Mouse (Mus musculus): ENCODE results near the gene Pomgnt2. TPM values are rescaled to one million over a fixed set of nuclear protein-coding genes. Genes with fewer than 3 reads are reported as not detected.

Pomgnt2 gene
- polyA plus RNA-seq, 1 experiment = 4.0 TPM

DNA sequence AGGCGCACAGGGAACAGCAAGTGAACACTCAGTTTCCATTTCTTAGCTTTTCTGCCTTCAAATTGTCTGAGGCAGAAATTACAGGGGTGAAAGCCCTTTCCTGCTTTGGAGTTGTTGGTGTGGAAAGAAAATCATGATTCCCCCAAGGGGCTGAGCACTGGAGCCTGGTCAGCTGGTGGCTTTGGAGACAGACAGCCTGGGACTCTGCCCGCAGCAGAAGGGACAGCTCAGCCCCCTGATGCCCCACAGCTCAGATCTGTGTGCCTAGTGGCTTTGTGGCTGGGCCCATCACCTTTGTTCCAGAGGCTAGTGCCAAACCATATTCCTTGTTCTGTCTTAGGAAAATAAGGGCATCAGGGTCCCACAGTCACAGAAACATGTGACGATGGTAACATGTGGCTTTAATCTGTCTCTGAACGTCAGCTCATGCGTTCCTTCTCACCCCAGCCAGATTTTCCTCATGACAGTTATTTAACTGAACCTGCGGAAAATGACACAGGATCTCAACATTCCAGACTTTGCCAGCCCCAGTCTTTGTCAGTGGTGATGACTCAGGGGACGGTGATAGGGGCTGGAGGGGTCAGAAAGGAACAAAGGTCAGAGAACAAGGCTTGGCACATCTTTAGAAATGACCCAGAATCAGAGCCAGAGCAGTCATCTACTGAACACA lies 36.8 kb downstream of the Pomgnt2 start:
- H3K4me3 ChIP-seq (ENCODE audit: insufficient read depth, low read depth, low read length) = no peak overlapping the region
- peak overlapping the region; percentile 23 for H3K27ac ChIP-seq (replicated peaks; ENCODE audit: low read depth, low read length)
- no peaks in the 10 kb centered on the region for H3K4me1 ChIP-seq (ENCODE audit: control insufficient read depth, insufficient read depth, insufficient read length, low read length)

DNA sequence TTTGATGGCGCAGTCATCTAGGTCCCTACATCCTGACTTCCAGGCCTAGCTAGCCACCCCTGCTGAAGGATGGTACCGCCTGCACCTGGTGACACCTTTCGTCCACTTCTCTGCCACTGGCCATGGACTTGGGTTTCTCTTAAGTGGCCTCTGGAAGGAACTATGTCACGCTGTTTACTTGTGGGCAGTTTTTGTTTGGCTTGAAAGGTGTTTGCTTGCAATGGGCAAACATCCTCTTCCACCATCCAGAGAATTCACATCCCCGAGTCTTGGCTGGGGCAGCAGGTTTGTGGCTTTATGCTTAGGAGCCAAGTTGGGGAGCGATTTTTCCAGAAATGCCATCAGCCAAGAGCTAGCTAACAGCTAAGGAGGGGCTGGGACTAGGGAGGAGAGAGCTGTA lies 44.3 kb downstream of the Pomgnt2 start:
- H3K4me1 ChIP-seq (ENCODE audit: control insufficient read depth, insufficient read depth, insufficient read length, low read length) = peaks cover 3% of the 10 kb centered on the region; the same call in 1 of the 2 replicates
- H3K27ac ChIP-seq (replicated peaks; ENCODE audit: low read depth, low read length) = no peak overlapping the region
- H3K4me3 ChIP-seq (ENCODE audit: insufficient read depth, low read depth, low read length) = no peak overlapping the region

DNA sequence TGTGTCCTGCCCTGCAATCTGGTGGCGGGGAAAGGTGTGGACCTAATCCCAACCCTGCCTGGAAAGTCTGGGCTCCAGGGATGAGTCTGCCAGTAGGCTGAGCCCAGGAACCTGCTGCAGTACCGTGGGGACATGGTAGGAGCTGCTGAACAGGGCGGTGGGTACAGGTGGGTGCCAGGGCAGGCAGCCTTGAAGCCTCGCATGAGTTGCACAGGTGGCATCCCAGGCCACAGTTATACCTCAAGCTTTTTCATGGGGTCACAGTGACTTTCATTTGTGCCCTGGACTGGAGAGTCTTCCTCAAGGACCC lies 45.8 kb downstream of the Pomgnt2 start:
- Histone ChIP-seq H3K4me3 (ENCODE audit: insufficient read depth, low read depth, low read length) (0 out of 2 replicates have a peak overlapping the region, but pooled peaks have one; percentile 2), H3K27ac (replicated peaks; ENCODE audit: low read depth, low read length) (no peak overlapping the region), H3K4me1 (ENCODE audit: control insufficient read depth, insufficient read depth, insufficient read length, low read length) (peaks cover 3% of the 10 kb centered on the region; the same call in 1 of the 2 replicates)

DNA sequence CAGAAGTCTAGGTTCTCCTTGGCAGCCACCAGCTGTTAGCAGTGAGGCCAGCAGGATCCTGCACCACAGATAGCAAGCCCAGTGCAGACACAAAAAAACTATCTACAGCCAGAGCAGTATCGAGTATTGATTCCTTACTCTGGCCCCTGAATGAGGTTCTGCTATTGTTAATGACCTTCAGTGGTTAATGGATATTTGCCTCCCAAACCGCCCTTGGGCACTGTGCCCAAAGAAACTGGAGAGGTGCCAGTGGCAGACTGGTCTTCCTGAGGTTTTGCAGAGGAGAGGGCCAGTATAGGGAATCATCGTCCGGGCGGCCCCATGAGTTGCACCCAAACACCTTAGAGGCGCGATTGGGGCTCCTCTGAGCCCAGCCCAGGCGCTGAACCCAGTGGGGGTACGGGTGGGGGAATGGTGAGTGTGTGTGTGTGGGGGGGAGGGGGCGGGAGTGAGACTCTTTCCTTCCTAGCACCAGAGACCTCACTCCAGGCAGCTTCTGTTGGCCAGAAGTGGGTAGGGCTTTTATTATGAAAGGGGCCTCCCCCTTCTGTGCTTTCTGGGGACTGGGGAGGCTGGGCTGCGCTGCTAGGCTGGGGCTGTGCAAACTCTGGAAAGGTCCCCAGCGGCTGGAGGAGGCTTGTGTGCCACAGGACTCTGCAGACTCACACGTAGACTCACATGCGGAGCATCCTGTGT lies 46.3 kb downstream of the Pomgnt2 start, which contains the start of gene Fam198a:
Gene Fam198a, plus strand, starts transcription at position 571 of the 696 bp plus-strand sequence.
- 0 out of 2 replicates have a peak within 1 kb of the TSS, but pooled peaks have one; percentile 2 for H3K4me3 ChIP-seq (ENCODE audit: insufficient read depth, low read depth, low read length)
- H3K4me1 ChIP-seq (ENCODE audit: control insufficient read depth, insufficient read depth, insufficient read length, low read length) = peaks cover 3% of the 10 kb centered on the region; the same call in 1 of the 2 replicates
- no peak within 1 kb of the TSS for H3K27ac ChIP-seq (replicated peaks; ENCODE audit: low read depth, low read length)

DNA sequence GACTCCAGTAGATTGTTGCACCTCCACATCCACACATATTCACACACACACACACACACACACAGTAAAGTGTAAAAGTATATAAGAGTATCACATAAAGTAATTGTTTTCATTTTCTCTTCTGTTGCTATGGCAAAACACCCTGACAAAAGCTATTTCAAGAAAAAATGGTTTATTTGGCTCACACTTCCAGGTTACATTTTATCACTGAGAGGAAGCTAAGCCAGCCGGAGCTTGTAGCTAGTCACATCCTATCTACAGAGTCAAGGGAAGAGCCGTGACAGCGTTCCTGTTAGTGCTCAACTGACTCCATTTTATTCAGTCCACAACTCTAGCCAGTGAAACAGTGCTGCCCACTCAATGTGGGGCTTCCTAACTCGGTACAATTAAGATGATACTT lies 48.5 kb downstream of the Pomgnt2 start:
- H3K27ac ChIP-seq (replicated peaks; ENCODE audit: low read depth, low read length) = no peak overlapping the region
- peaks cover 3% of the 10 kb centered on the region; the same call in 1 of the 2 replicates for H3K4me1 ChIP-seq (ENCODE audit: control insufficient read depth, insufficient read depth, insufficient read length, low read length)
- no peak overlapping the region for H3K4me3 ChIP-seq (ENCODE audit: insufficient read depth, low read depth, low read length)

DNA sequence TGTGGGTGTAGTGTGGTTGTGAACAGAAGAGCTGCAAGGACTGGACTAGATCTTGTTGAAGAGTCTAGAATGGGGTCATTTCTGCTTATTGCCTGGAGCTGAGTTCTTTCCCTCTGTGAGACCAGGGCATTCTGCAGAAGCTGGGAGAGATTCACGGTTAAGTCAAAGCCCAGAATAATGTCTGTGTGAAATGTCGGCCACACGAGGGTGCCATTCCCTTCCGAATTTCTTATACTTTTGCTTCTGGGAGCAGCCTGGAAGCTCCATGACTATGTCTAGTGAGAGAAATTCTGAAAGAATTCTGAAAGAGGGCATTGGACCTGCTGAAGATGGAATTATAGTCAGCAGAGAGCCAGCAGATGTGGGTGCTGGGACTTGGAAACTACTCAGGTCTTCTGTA lies 49.1 kb downstream of the Pomgnt2 start:
- H3K4me1 ChIP-seq (ENCODE audit: control insufficient read depth, insufficient read depth, insufficient read length, low read length) = peaks cover 3% of the 10 kb centered on the region; the same call in 1 of the 2 replicates
- H3K27ac ChIP-seq (replicated peaks; ENCODE audit: low read depth, low read length) = no peak overlapping the region
- H3K4me3 ChIP-seq (ENCODE audit: insufficient read depth, low read depth, low read length) = no peak overlapping the region

DNA sequence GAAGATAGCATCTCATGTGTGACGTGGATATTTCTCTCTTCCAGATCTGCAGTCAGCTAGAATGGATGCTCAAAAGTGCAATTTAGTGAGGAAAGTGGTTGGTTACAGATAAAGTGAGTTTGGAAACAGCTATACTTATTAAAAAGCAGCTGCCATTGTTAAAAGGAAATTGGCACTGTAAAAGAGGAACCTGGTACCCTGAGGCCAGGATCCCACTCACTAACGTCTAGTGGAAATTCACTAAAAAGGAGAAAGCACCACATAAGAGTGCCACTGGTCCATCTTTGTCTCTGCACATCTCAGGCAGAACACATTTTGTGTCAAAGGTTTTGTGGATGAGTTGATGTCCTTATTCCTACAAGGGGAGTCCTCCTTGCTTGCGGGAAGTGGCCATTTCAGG lies 53.3 kb downstream of the Pomgnt2 start:
- no peak overlapping the region for H3K4me3 ChIP-seq (ENCODE audit: insufficient read depth, low read depth, low read length)
- H3K4me1 ChIP-seq (ENCODE audit: control insufficient read depth, insufficient read depth, insufficient read length, low read length) = no peaks in the 10 kb centered on the region

DNA sequence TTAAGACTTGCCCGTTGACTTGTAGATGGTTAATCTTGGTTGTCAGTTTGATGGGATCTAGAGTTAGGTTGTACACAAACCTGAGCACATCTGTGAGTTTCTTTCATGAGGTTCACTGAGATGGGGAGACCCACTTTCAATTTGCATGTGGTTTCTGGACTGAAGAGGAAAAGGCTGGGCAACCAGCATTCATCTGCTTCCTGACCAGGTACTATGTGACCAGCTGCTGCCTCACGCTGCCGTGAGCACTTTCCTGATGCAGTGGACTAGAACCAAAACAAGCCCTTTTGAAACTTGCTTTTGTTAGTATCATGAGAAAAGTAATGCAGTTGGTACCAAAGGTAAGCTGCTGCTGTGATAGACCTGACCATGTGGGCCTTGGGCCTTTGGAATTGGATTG lies 53.9 kb downstream of the Pomgnt2 start:
- Histone ChIP-seq H3K27ac (replicated peaks; ENCODE audit: low read depth, low read length) (no peak overlapping the region), H3K4me1 (ENCODE audit: control insufficient read depth, insufficient read depth, insufficient read length, low read length) (no peaks in the 10 kb centered on the region), H3K4me3 (ENCODE audit: insufficient read depth, low read depth, low read length) (no peak overlapping the region)

More for the DNA sequence above, 53.3 kb downstream of the Pomgnt2 start:
- H3K27ac ChIP-seq (replicated peaks; ENCODE audit: low read depth, low read length) = no peak overlapping the region

DNA sequence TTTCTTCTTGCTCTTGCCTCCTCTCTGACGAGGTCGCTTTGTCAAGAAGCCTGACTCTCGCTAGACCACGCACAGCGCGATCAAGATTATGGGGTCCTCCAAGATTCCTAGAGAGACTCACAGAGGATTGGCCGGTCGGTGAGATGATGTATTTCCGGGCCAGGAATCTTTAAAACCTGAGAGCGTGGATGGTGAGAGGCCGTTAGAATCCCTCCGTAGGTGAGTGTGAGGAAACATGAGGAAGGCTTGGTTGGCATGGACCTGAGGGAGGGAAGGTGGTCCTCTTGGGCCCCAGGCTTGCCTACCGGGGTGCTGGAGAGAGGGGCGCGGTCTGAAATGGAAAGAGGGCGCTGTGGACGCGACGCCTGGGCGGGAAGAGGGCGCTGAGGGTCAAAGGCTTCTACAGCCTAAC lies 59.0 kb downstream of the Pomgnt2 start:
- no peak overlapping the region for H3K27ac ChIP-seq (replicated peaks; ENCODE audit: low read depth, low read length)
- no peaks in the 10 kb centered on the region for H3K4me1 ChIP-seq (ENCODE audit: control insufficient read depth, insufficient read depth, insufficient read length, low read length)
- H3K4me3 ChIP-seq (ENCODE audit: insufficient read depth, low read depth, low read length) = peak overlapping the region; percentile 53

DNA sequence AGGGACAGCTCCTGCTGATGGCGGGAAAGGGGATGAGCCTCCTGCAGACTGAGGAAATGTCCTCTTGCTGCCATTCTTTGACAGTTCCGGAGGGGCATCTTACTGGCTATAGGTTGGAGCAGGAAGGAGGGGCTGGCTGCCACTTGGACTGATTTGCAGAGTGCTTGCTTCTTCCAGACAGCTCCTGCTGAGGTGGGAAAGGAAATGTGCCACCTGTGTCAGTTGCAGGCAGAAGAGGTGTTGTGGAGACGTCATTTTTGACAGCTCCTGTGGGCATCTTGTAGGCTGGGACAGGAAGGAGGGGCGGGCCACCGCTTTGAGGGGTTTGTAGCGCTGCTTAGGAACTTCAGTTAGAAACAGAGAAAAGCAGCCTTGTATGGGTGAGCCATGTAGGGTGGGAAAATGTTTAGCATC lies 59.5 kb downstream of the Pomgnt2 start:
- no peak overlapping the region for H3K4me3 ChIP-seq (ENCODE audit: insufficient read depth, low read depth, low read length)
- no peak overlapping the region for H3K27ac ChIP-seq (replicated peaks; ENCODE audit: low read depth, low read length)
- no peaks in the 10 kb centered on the region for H3K4me1 ChIP-seq (ENCODE audit: control insufficient read depth, insufficient read depth, insufficient read length, low read length)

DNA sequence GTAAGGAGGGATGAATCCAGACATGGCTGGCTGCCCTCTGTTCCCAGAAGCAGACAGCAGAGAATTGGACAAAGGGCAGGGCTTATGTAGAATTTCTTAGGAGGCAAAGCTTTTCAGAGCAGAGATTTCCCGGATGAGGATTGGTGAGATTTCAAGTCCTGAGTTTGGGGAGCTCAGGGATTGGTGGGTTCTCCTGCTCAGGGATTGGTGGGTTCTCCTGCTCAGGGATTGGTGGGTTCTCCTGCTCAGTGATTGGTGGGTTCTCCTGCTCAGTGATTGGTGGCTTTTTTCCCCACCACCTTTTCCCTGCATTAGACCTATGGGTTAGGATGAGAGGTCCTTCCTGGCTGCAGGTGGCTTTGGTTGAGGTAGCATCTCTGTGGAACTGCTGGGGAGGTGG lies 60.0 kb downstream of the Pomgnt2 start:
- no peak overlapping the region for H3K4me3 ChIP-seq (ENCODE audit: insufficient read depth, low read depth, low read length)

DNA sequence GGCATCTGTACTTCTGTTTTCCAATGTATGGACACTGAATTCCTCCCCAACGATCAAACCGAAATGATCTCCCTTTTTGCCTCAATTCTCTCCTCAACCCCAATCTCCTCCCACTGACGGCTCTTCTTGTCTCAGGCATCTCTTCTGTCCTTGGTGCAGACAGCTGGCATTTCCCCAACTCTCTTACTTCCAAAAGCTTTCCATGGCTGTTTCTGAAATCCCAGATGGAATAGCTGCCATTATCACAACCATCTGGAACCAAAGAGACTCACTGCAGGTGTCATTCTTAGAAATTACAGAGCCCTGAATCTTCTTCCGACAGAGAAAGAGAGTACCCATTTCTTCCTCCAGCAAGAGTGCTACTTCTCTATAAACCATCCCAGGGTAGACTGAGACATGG lies 62.1 kb downstream of the Pomgnt2 start:
- Histone ChIP-seq H3K4me3 (ENCODE audit: insufficient read depth, low read depth, low read length) (no peak overlapping the region), H3K4me1 (ENCODE audit: control insufficient read depth, insufficient read depth, insufficient read length, low read length) (no peaks in the 10 kb centered on the region), H3K27ac (replicated peaks; ENCODE audit: low read depth, low read length) (no peak overlapping the region)

More for the DNA sequence above, 60.0 kb downstream of the Pomgnt2 start:
- Histone ChIP-seq H3K4me1 (ENCODE audit: control insufficient read depth, insufficient read depth, insufficient read length, low read length) (no peaks in the 10 kb centered on the region), H3K27ac (replicated peaks; ENCODE audit: low read depth, low read length) (no peak overlapping the region)

Other genes starting within 250 kb of the Pomgnt2 start
- 8.7 and 10.4 TPM in 2 replicates for gene Zfp651, start 237.8 kb downstream of the Pomgnt2 start, polyA plus RNA-seq (2012; ENCODE audit: insufficient read depth, insufficient read length, missing spikeins)
- gene Klhl40, start 219.5 kb downstream of the Pomgnt2 start, polyA plus RNA-seq (2012; ENCODE audit: insufficient read depth, insufficient read length, missing spikeins) = 1.4 and 2.2 TPM in 2 replicates
- 1.7 and 2.4 TPM in 2 replicates for gene Hhatl, start 204.6 kb downstream of the Pomgnt2 start, polyA plus RNA-seq (2012; ENCODE audit: insufficient read depth, insufficient read length, missing spikeins)
- gene Ccdc13, start 157.6 kb downstream of the Pomgnt2 start, polyA plus RNA-seq (2012; ENCODE audit: insufficient read depth, insufficient read length, missing spikeins) = not detected in 2 replicates
- 439 and 453 TPM in 2 replicates for gene Higd1a, start 138.7 kb downstream of the Pomgnt2 start, polyA plus RNA-seq (2012; ENCODE audit: insufficient read depth, insufficient read length, missing spikeins)
- gene Ackr2, start 98.8 kb downstream of the Pomgnt2 start, polyA plus RNA-seq (2012; ENCODE audit: insufficient read depth, insufficient read length, missing spikeins) = 1.5 TPM in 1 of 2 replicates, not detected in the other
- not detected in 2 replicates for gene Cyp8b1, start 80.8 kb downstream of the Pomgnt2 start, polyA plus RNA-seq (2012; ENCODE audit: insufficient read depth, insufficient read length, missing spikeins)
- 0.28 TPM in 1 of 2 replicates, not detected in the other for gene Fam198a, start 46.1 kb downstream of the Pomgnt2 start, polyA plus RNA-seq (2012; ENCODE audit: insufficient read depth, insufficient read length, missing spikeins)
- gene Snrk, start 120.2 kb upstream of the Pomgnt2 start, polyA plus RNA-seq (2012; ENCODE audit: insufficient read depth, insufficient read length, missing spikeins) = 78.1 and 111 TPM in 2 replicates